Mouse (Mus musculus): ENCODE data around the gene Gfy. TPM values are rescaled to one million over a fixed set of nuclear protein-coding genes. Genes with fewer than 3 reads are reported as not detected.

Gfy gene
- polyA plus RNA-seq, 1 experiment, result not detected

DNA sequence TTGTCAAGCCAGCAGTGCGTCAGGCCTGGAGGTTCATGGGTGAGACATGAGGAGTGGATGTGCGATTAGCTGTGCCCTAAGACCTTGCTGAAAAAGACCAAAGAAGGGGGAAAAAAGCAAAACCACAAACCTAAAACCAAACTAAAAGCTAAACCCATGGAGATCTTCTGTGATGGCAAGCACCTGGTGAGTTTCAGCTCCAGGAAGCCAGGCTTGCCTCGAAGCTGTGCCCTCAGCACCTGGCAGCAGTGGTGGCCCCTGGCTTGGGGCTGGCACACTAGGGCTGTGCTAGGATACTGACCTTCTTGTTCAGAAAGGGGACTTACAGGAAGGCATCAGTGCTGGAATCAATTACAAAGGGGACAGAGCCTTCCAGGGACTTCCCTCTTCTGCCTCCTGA lies 38.0 kb downstream of the Gfy start:
- no peaks in the 10 kb centered on the region for H3K4me1 ChIP-seq (ENCODE audit: control insufficient read depth, insufficient read depth, low read length)
- H3K4me3 ChIP-seq (ENCODE audit: insufficient read depth, low read depth, low read length), result no peak overlapping the region
- TF ChIP-seq CTCF (conservative IDR thresholded peaks at IDR 0.05; ENCODE audit: insufficient read depth, insufficient read length, low read depth, low read length), result no peak
- TF ChIP-seq POLR2A (IDR thresholded peaks at IDR 0.05; ENCODE audit: low read depth, low read length), result no peak
- H3K27me3 ChIP-seq (replicated peaks; ENCODE audit: control insufficient read depth, insufficient read depth, low read length), result no peaks in the 10 kb centered on the region
- H3K27ac ChIP-seq (ENCODE audit: insufficient read depth, low read depth, low read length), result no peak overlapping the region
- no peak for DNase-seq
- 94% methylated on average over 3 of the region's 3 CpGs for WGBS
- H3K36me3 ChIP-seq (ENCODE audit: control insufficient read depth, insufficient read depth, low read length), result peaks cover 2% of the 10 kb centered on the region

DNA sequence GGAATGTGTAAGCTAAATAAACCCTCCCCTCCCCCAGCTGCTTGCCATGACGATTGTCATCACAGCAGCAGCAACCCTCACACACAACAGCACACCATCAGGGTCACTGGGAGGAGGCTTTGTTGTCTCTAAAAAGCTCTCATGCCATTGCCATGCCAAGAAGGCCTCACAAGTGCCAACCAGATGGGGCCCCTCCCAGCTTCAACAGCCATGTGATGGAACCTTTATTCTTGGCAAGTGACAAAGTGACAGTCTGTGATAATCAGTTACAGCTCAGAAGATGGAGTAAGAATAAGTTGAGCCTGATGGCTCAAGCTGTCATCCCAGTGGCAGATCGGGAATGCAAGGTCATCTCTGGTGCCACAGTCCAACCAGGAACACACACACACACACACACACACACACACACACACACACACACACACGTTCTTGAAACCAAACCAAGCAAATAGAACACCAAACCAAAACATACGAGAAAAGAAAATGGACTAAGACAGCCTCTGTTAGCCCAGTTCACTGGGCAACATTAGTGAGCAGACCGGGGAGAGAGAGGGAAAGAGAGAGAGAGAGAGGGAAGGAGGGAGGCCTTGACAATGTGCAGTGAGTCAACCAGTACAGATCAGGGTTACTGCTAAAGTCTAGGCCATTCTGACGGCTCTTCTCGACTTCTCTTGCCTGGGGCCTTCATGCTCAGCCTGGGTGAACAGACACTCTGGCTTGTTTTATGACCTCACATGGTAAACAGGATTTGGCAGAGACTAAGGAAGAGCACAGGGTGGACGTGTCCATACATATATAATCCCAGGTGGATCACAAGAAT lies 39.3 kb downstream of the Gfy start:
- DNase-seq, result no peak
- Histone ChIP-seq H3K4me1 (ENCODE audit: control insufficient read depth, insufficient read depth, low read length) (no peaks in the 10 kb centered on the region), H3K27ac (ENCODE audit: insufficient read depth, low read depth, low read length) (no peak overlapping the region), H3K36me3 (ENCODE audit: control insufficient read depth, insufficient read depth, low read length) (peaks cover 2% of the 10 kb centered on the region), H3K4me3 (ENCODE audit: insufficient read depth, low read depth, low read length) (no peak overlapping the region), H3K27me3 (replicated peaks; ENCODE audit: control insufficient read depth, insufficient read depth, low read length) (no peaks in the 10 kb centered on the region)
- 72% methylated on average over 8 of the region's 8 CpGs for WGBS
- TF ChIP-seq POLR2A (IDR thresholded peaks at IDR 0.05; ENCODE audit: low read depth, low read length), result no peak
- no peak for TF ChIP-seq CTCF (conservative IDR thresholded peaks at IDR 0.05; ENCODE audit: insufficient read depth, insufficient read length, low read depth, low read length)

DNA sequence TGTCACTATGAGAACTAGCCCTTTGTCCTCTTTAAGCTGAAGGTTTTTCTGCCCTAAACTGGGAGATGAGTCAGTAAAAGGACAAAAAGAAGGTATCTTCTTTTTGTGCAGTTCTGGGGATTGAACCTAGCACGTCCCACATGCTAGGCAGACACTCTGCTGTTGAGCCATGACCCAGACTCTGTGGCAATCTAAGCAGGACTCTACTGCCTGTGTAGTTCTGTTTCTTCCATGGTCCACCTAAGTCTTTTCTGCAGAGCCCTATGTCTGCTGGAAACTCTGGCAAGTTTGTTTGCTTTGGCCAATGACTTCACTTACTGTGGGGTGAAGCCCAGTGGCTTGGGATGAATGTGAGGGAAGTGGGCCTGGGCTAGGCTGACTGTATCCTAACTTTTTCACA lies 41.0 kb downstream of the Gfy start:
- no peak overlapping the region for H3K27ac ChIP-seq (ENCODE audit: insufficient read depth, low read depth, low read length)
- no peak for DNase-seq
- H3K27me3 ChIP-seq (replicated peaks; ENCODE audit: control insufficient read depth, insufficient read depth, low read length), result no peaks in the 10 kb centered on the region
- no peaks in the 10 kb centered on the region for H3K36me3 ChIP-seq (ENCODE audit: control insufficient read depth, insufficient read depth, low read length)
- TF ChIP-seq POLR2A (IDR thresholded peaks at IDR 0.05; ENCODE audit: low read depth, low read length), result no peak
- TF ChIP-seq CTCF (conservative IDR thresholded peaks at IDR 0.05; ENCODE audit: insufficient read depth, insufficient read length, low read depth, low read length), result no peak
- no peak overlapping the region for H3K4me3 ChIP-seq (ENCODE audit: insufficient read depth, low read depth, low read length)
- no peaks in the 10 kb centered on the region for H3K4me1 ChIP-seq (ENCODE audit: control insufficient read depth, insufficient read depth, low read length)
- 87% methylated on average over 1 of the region's 1 CpGs for whole genome bisulfite sequencing

DNA sequence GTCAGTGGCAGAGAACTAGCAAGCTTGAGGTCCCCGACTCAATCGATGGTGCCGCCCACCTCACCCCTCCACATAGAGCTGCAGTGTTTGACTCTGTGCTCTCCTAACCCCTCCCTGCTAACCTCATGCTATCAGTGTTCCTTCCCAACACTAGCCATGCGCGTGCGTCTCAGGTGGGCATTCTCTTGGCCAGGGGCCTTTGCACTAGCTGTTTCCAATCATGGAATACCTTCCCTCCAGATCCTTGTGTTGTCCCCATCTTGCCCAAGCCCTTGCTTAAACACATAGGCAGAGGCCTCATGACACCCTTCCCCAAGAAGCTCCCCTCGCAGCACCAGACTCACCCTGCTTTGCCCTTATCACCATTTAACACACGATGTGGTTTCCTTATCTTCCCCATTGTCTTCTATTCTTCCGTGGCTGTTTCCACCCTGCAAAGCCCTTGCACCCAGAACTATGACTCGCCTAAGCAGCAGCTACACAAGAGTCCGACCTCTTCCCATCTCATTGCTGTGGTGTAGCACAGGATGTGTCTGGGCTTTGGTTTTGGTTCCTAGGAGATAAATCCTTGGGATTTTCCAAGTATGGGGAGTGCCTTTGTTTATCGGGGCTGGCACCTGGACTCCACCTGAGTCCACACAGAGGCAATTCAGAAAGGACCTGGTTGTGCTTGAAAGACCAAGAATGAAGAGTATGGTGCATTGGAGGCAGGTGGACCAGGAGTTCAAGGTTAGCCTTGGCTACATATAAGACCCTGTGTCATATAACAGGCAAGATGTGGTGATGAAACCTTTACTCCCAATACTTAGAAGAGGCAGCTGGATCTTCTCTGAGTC lies 42.0 kb downstream of the Gfy start:
- Histone ChIP-seq H3K4me1 (ENCODE audit: control insufficient read depth, insufficient read depth, low read length) (no peaks in the 10 kb centered on the region), H3K27me3 (replicated peaks; ENCODE audit: control insufficient read depth, insufficient read depth, low read length) (no peaks in the 10 kb centered on the region)

DNA sequence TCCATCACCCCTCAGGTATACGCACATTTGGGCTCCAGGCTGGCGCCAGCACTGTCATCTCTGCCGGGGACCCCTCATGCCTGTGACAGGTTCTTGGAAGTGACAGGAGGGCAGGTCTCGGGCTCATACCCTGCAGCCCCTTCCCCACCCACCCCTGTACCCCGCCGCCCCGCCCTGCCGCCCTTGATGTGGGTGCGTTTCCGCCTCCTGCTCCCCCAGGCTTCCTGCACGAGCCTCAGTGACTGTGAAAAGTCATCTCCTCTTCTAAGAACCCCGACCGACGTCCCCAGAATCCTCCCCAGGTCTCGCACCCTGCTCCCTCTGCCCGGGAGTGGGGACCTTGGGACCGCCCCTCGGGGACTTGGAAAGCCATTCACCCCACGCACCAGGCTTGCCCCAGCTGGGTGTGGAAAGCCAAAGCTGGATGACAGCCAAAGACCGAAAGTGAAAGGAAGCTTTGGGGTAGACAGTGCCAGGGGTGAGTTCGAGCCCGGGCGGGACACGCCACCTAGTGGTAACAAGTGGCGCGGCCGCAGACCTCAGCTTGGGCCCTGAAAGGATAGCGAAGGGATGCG lies 43.3 kb downstream of the Gfy start, which contains the start of the genes Gm45713 and Flt3l:
TSS of gene Gm45713 (minus strand) at position 239 of the 575 bp plus-strand sequence.
TSS of gene Flt3l (minus strand) at position 440 of the 575 bp plus-strand sequence.
- H3K4me1 ChIP-seq (ENCODE audit: control insufficient read depth, insufficient read depth, low read length), result no peaks in the 10 kb centered on the region
- WGBS, result under 1% methylated on average over 29 of the region's 29 CpGs
- peak; percentile 96 for DNase-seq
- peak within 1 kb of the TSS; percentile 10; the same call in 1 of the 2 replicates for H3K27ac ChIP-seq (ENCODE audit: insufficient read depth, low read depth, low read length)
- H3K36me3 ChIP-seq (ENCODE audit: control insufficient read depth, insufficient read depth, low read length), result no peaks in the 10 kb centered on the region
- TF ChIP-seq POLR2A (IDR thresholded peaks at IDR 0.05; ENCODE audit: low read depth, low read length) (no peak), CTCF (conservative IDR thresholded peaks at IDR 0.05; ENCODE audit: insufficient read depth, insufficient read length, low read depth, low read length) (peak; percentile 95)
- peak within 1 kb of the TSS; percentile 53 for H3K4me3 ChIP-seq (ENCODE audit: insufficient read depth, low read depth, low read length)
- H3K27me3 ChIP-seq (replicated peaks; ENCODE audit: control insufficient read depth, insufficient read depth, low read length), result no peaks in the 10 kb centered on the region

More for the DNA sequence above, 42.0 kb downstream of the Gfy start:
- no peak overlapping the region for H3K27ac ChIP-seq (ENCODE audit: insufficient read depth, low read depth, low read length)
- TF ChIP-seq POLR2A (IDR thresholded peaks at IDR 0.05; ENCODE audit: low read depth, low read length) (no peak), CTCF (conservative IDR thresholded peaks at IDR 0.05; ENCODE audit: insufficient read depth, insufficient read length, low read depth, low read length) (no peak)
- WGBS, result 79% methylated on average over 12 of the region's 12 CpGs
- H3K4me3 ChIP-seq (ENCODE audit: insufficient read depth, low read depth, low read length), result no peak overlapping the region
- DNase-seq, result no peak
- no peaks in the 10 kb centered on the region for H3K36me3 ChIP-seq (ENCODE audit: control insufficient read depth, insufficient read depth, low read length)

DNA sequence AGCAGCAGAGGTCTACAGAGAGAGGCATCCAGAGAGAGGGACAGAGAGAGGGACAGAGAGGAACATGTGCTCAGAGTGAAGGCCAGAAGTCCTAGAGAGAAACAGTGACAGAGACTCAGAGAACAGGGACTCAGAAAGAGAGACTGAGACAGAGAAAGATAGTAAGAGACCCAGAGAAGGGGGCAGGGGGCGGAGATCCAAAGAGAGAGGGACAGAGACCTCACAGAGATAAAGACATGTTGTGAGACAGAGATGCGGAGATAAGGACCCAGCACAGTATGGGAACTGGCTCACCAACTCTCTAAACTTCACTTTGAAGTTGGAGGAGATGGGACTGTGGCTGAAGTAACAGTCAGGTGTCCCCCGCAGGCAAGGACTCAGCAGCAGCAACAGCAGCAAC lies 44.0 kb downstream of the Gfy start:
- Histone ChIP-seq H3K4me1 (ENCODE audit: control insufficient read depth, insufficient read depth, low read length) (no peaks in the 10 kb centered on the region), H3K36me3 (ENCODE audit: control insufficient read depth, insufficient read depth, low read length) (no peaks in the 10 kb centered on the region), H3K27ac (ENCODE audit: insufficient read depth, low read depth, low read length) (no peak overlapping the region), H3K27me3 (replicated peaks; ENCODE audit: control insufficient read depth, insufficient read depth, low read length) (no peaks in the 10 kb centered on the region), H3K4me3 (ENCODE audit: insufficient read depth, low read depth, low read length) (peak overlapping the region; percentile 53)
- DNase-seq, result no peak
- TF ChIP-seq POLR2A (IDR thresholded peaks at IDR 0.05; ENCODE audit: low read depth, low read length), result no peak
- TF ChIP-seq CTCF (conservative IDR thresholded peaks at IDR 0.05; ENCODE audit: insufficient read depth, insufficient read length, low read depth, low read length), result no peak
- whole genome bisulfite sequencing, result 88% methylated on average over 3 of the region's 3 CpGs

Data from kidney, adult 2 months (tissue).